Mouse (Mus musculus): Measurements from ENCODE around the gene Slc43a1. TPM values are rescaled to one million over a fixed set of nuclear protein-coding genes. Genes with fewer than 3 reads are reported as not detected.

The Slc43a1 gene
- 5.8 to 6.3 TPM (median 5.9 TPM) in 4 replicates for total RNA-seq (2023)

DNA sequence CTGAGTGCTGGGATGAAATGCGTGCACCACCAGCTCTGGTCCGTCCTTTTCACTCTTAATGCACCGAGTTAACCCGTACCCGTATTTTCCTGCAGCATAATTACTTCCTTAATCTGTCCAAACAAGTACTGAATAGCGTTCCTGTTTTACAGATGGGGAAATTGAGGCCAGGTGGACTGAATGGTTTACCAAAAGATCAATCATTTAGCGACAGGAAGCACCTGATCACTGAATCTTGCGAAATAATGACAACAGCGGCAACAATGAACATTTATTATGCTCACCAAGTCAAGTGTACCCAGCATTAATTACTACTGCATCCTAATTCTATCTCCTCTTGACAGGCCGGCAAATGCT is at the start of gene Slc43a1:
Gene Slc43a1 (plus strand): TSS at position 258 of the 357 bp plus-strand sequence.

DNA sequence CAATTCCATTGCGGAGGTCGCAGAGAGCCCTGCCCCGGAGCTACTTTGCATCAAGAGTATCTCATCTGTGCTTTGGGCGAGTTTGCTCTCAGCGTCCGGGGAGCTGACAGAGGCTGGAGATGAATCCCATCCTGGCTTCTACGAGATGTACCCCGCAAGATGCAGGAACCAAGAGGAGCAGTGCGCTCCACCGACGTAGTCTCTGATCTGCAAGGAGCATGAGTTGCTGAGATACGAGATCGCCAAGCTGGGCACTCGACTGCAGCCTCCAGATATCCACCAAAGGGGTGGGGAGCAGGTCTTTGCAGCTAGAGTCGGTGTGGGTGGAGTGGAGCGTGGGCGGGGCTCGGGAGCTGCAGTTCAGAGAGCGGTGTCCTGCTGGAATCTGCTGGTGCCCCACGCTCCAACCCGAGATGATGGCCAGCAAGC is 40.1 kb upstream of the Slc43a1 start, which contains the start of gene Ube2l6:
Gene Ube2l6 (plus strand): TSS at position 336 of the 429 bp plus-strand sequence.

DNA sequence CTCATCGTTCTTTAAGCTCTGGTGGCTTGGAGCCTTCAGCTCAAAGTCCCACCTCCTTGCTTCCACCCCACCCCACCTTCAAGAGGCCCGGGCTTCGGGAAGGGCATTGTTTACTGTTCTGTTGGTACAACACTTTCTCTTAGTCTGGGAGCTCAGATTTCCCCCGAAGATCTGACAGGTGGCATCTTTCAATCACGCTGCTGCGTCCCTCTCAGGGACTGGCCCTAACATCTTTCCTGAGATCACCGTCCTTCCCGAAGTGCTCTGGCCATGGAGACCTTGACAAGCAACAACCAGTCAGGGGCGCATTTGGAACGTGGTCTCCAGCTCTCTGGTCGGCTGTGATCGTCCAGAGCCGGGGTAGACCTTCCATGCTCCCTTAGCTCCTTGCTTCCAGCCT is 16.1 kb upstream of the Slc43a1 start, which contains the start of gene Smtnl1:
Gene Smtnl1 (minus strand): TSS at position 101 of the 400 bp plus-strand sequence.

DNA sequence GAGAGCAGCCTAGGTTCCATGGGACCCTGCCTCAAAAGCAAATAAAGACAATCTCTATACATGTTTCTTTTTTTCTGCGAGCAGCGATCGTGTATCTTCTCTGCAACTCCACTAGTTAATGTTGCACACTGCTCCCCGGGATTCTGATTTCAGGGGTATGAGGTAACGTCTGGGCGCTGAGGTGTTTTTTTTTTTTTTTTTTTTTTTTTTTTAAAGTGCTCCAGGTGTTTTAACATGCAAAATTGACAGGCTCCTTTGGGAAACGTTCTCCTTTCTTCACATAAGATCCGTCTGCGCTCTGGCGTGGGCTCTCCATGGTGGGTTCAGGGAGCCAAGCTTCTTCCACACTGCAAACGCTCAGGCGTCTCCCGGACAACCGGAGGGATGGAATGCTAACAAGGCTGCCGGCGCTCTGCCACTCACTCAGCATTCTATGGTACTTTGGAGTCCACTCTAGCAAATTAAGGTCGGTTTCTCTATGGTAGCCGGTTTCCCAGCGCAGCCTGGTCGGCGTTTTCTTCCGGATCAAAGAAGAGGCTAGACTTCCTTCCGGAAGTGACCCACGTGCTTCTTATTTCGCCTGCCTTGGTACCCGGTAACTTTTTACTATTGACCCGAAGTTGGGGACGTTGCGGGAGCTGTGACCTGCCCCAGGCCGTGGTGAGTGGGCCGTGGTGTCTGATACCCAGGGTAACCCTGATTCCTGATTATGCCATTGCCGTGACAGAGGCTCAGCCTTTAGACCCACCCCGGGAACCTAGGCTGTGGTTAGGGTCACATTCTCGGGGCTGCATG is 12.0 kb upstream of the Slc43a1 start, which contains the start of gene Timm10:
Gene Timm10 (plus strand): TSS at position 510 of the 795 bp plus-strand sequence.

DNA sequence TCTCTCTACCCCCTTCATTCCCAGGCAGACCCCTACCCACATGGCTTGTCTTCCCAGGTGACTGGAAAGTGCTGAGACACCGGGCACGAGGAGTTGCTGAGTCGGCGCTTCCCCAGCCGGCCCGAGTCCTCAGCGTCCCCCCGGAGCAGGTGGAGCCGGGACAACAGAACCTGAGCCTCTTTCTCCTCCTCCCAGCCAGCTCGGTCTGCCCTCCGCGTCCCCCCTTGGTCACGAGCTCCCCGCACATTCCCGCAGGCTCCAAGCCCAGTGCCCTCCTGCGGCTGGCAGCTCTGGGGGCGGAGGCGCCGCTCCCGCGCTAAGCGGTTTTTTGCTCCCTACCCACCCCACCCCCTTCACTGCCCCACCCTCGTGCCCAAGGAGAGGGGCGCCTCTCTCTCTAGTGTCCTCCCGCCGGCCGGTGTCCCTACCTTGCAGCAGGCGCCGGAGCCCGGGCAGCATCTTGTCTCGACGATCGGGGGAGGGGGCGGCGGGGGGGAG is 47.6 kb downstream of the Slc43a1 start, which contains the start of gene Rtn4rl2:
Gene Rtn4rl2 (minus strand): TSS at position 477 of the 498 bp plus-strand sequence.

Other genes with a start within 250 kb of the Slc43a1 start
- gene Ctnnd1, start 188.1 kb upstream of the Slc43a1 start, total RNA-seq (2023): 2.3 to 3.5 TPM (median 2.6 TPM) in 4 replicates
- 0.18 TPM in 1 of 4 replicates, not detected in the others for gene Btbd18, start 179.8 kb upstream of the Slc43a1 start, total RNA-seq (2023)
- 47.2 to 55.2 TPM (median 52.0 TPM) in 4 replicates for gene Selenoh, start 168.1 kb upstream of the Slc43a1 start, total RNA-seq (2023)
- gene Gm28635, start 160.8 kb upstream of the Slc43a1 start, total RNA-seq (2023): not detected in 4 replicates
- 13.2 to 15.1 TPM (median 14.9 TPM) in 4 replicates for gene Med19, start 160.4 kb upstream of the Slc43a1 start, total RNA-seq (2023)
- 35.7 to 39.7 TPM (median 37.7 TPM) in 4 replicates for gene Tmx2, start 159.7 kb upstream of the Slc43a1 start, total RNA-seq (2023)
- 56.6 to 59.0 TPM (median 58.3 TPM) in 4 replicates for gene Zdhhc5, start 123.7 kb upstream of the Slc43a1 start, total RNA-seq (2023)
- gene Clp1, start 111.5 kb upstream of the Slc43a1 start, total RNA-seq (2023): 20.9 to 25.6 TPM (median 24.0 TPM) in 4 replicates
- 0.94 to 0.98 TPM in 2 of 4 replicates, not detected in the others for gene Ypel4, start 104.8 kb upstream of the Slc43a1 start, total RNA-seq (2023)
- gene Gm19426, start 95.2 kb upstream of the Slc43a1 start, total RNA-seq (2023): not detected in 4 replicates
- 0.66 to 0.81 TPM in 2 of 4 replicates, not detected in the others for gene Serping1, start 63.4 kb upstream of the Slc43a1 start, total RNA-seq (2023)
- 9.9 to 13.9 TPM (median 12.4 TPM) in 4 replicates for gene Ube2l6, start 40.0 kb upstream of the Slc43a1 start, total RNA-seq (2023)
- not detected in 4 replicates for gene Smtnl1, start 16.2 kb upstream of the Slc43a1 start, total RNA-seq (2023)
- gene Timm10, start 11.9 kb upstream of the Slc43a1 start, total RNA-seq (2023): 15.5 to 34.2 TPM (median 20.3 TPM) in 4 replicates
- not detected in 4 replicates for gene Rtn4rl2, start 47.9 kb downstream of the Slc43a1 start, total RNA-seq (2023)
- 9.0 to 14.1 TPM (median 10.9 TPM) in 4 replicates for gene Slc43a3, start 97.7 kb downstream of the Slc43a1 start, total RNA-seq (2023)
- 0.98 to 2.2 TPM (median 1.6 TPM) in 4 replicates for gene Prg2, start 141.6 kb downstream of the Slc43a1 start, total RNA-seq (2023)
- not detected in 4 replicates for gene Prg3, start 149.4 kb downstream of the Slc43a1 start, total RNA-seq (2023)
- gene Ssrp1, start 198.4 kb downstream of the Slc43a1 start, total RNA-seq (2023): 165 to 186 TPM (median 182 TPM) in 4 replicates
- 0.31 to 0.86 TPM (median 0.68 TPM) in 4 replicates for gene P2rx3, start 198.6 kb downstream of the Slc43a1 start, total RNA-seq (2023)
- 35.1 to 48.5 TPM (median 36.5 TPM) in 4 replicates for gene Tnks1bp1, start 209.2 kb downstream of the Slc43a1 start, total RNA-seq (2023)

Measured in B cell, adult 62 days (primary cell).